Mouse (Mus musculus): ENCODE measurements around the gene Mmachc. TPM values are rescaled to one million over a fixed set of nuclear protein-coding genes. Genes with fewer than 3 reads are reported as not detected.

Gene Mmachc
- total and polyA plus RNA-seq, 3 experiments = 10.0 to 32.1 (median 15.4) TPM

DNA sequence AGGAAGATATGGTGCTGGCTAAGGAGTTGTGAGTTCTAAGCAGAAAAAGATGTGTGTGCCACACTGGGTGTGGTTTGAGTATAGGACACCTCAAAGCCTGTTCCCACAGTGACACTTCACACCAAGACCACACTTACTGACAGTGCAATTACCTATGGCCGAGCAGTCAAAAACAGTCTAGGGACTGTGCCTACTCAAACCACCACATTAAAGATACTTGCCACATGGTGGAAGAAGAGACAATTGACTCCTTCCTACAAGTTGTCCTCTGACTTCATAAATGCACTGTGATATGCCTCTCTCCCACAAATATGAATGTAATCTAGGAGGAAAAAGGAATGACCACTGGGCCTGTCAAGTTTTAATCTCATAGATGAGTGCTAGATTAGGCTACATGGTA lies 7.2 kb downstream of the Mmachc start:
- no peak overlapping the region for H3K4me2 ChIP-seq (ENCODE audit: insufficient read depth, low read depth, poor library complexity, severe bottlenecking)
- in situ Hi-C loops (cut with MboI; ENCODE audit: low pct_ligation_motif_present, low pct_unique_long_range_greater_than_20kb, low sequenced_read_pairs) (no loop called here), dilution Hi-C loops (cut with MboI; ENCODE audit: extremely low pct_ligation_motif_present, extremely low pct_unique_long_range_greater_than_20kb, low sequenced_read_pairs) (no loop called here)
- H3K36me3 ChIP-seq (replicated peaks in 1 of 2; ENCODE audit: control insufficient read depth in 1 of 2, insufficient read depth in 1 of 2, low read length in 1 of 2) = peaks cover 41 to 74% of the 10 kb centered on the region in 2 experiments
- TF ChIP-seq CHD2 (IDR thresholded peaks at IDR 0.05; ENCODE audit: low read length) (no peak), POLR2AphosphoS2 (IDR thresholded peaks at IDR 0.05; ENCODE audit: low read depth, low read length) (peak; percentile 76; the same call in 1 of the 2 replicates)
- no peak overlapping the region for H3K27ac ChIP-seq (ENCODE audit: insufficient read depth, low read depth)
- H3K4me3 ChIP-seq (replicated peaks in 1 of 3; ENCODE audit: low read depth in 2 of 3, low read length in 2 of 3, poor library complexity in 1 of 3) = no peak overlapping the region
- H3K27me3 ChIP-seq (replicated peaks) = no peaks in the 10 kb centered on the region
- DNase-seq (ENCODE audit: extremely low read depth) = no peak
- H3K79me2 ChIP-seq (replicated peaks; ENCODE audit: control insufficient read depth, extremely low read depth, insufficient read depth, poor library complexity, severe bottlenecking) = peaks cover 14% of the 10 kb centered on the region
- no peak overlapping the region for H3K9ac ChIP-seq (ENCODE audit: insufficient read depth, low read depth)
- H3K9me3 ChIP-seq (replicated peaks; ENCODE audit: low read length) = no peaks in the 10 kb centered on the region
- H3K4me1 ChIP-seq (ENCODE audit: control insufficient read depth in 1 of 2, insufficient read depth in 2 of 2) = peaks cover 0 to 2% of the 10 kb centered on the region in 2 experiments; a peak in 1 of 4 replicates

DNA sequence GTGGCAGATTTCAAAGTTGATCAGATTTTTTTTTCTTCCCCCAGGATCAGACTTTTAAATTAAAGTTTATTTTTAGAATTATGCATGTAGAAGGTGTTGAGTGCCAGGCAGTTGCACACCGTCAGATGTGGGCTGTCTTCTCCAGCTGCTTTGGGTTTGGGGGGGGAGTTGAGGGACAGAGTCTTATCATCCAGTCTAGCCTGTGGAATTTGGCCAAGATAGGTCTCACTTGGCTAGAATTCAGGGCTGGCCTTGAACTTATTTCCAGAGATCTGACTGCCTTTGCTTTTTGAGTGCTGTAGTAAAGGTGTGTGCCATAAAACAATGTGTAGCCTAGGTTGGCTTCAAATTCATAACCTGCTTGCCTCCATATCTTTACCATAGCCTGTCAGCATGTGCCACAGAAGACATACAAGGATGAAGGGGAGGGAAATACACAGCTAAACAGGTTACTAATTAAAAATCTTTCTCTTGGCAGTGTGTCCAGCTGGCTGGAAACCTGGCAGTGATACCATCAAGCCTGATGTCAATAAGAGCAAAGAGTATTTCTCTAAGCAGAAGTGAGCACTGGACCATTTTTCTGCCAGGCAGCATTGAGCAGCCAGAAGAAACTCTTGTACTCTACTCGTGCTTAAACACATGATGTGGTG lies 9.4 kb downstream of the Mmachc start:
- H3K27ac ChIP-seq (ENCODE audit: insufficient read depth, low read depth) = no peak overlapping the region
- H3K4me1 ChIP-seq (ENCODE audit: control insufficient read depth in 1 of 2, insufficient read depth in 2 of 2) = peaks cover 0 to 9% of the 10 kb centered on the region in 2 experiments; a peak in 2 of 4 replicates
- dilution Hi-C loops (cut with MboI; ENCODE audit: extremely low pct_ligation_motif_present, extremely low pct_unique_long_range_greater_than_20kb, low sequenced_read_pairs) = no loop called here
- no peaks in the 10 kb centered on the region for H3K27me3 ChIP-seq (replicated peaks)
- no peak overlapping the region for H3K4me3 ChIP-seq (replicated peaks in 1 of 3; ENCODE audit: low read depth in 2 of 3, low read length in 2 of 3, poor library complexity in 1 of 3)
- no peak for TF ChIP-seq USF2 (conservative IDR thresholded peaks at IDR 0.05; ENCODE audit: low read depth, low read length)
- in situ Hi-C loops (cut with MboI; ENCODE audit: low pct_ligation_motif_present, low pct_unique_long_range_greater_than_20kb, low sequenced_read_pairs) = no loop called here
- H3K4me2 ChIP-seq (ENCODE audit: insufficient read depth, low read depth, poor library complexity, severe bottlenecking) = no peak overlapping the region
- H3K79me2 ChIP-seq (replicated peaks; ENCODE audit: control insufficient read depth, extremely low read depth, insufficient read depth, poor library complexity, severe bottlenecking) = peaks cover 34% of the 10 kb centered on the region
- H3K36me3 ChIP-seq (replicated peaks in 1 of 2; ENCODE audit: control insufficient read depth in 1 of 2, insufficient read depth in 1 of 2, low read length in 1 of 2) = peaks cover 54 to 78% of the 10 kb centered on the region in 2 experiments
- no peaks in the 10 kb centered on the region for H3K9me3 ChIP-seq (replicated peaks; ENCODE audit: low read length)
- H3K9ac ChIP-seq (ENCODE audit: insufficient read depth, low read depth) = no peak overlapping the region
- no peak for DNase-seq (ENCODE audit: extremely low read depth)

DNA sequence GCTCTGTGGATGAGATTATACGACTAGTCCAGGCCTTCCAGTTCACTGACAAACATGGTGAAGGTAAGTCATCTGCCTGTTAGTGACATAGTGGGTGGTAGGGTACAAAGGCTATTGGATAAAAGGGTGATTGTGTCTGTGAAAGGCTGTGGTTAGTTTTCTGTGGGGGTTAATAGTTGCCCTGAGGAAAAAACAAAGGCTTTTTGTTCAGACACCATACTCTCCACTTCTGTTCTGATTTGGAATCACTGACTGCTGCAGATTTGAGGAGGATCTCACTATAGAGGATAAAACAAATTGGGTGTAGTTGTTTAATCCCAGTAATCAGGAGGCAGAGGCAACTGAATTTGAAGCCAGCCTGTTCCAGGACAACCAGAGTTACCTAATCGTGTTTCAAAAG lies 14.4 kb downstream of the Mmachc start:
- DNase-seq (ENCODE audit: extremely low read depth) = no peak
- in situ Hi-C loops (cut with MboI; ENCODE audit: low pct_ligation_motif_present, low pct_unique_long_range_greater_than_20kb, low sequenced_read_pairs) = no loop called here
- H3K9me3 ChIP-seq (replicated peaks; ENCODE audit: low read length) = no peaks in the 10 kb centered on the region
- TF ChIP-seq SMC3 (IDR thresholded peaks at IDR 0.05; ENCODE audit: low read depth, low read length) (no peak), RAD21 (IDR thresholded peaks at IDR 0.05; ENCODE audit: low read depth, low read length) (no peak)
- H3K4me3 ChIP-seq (replicated peaks in 1 of 3; ENCODE audit: low read depth in 2 of 3, low read length in 2 of 3, poor library complexity in 1 of 3) = no peak overlapping the region
- peaks cover 7 to 34% of the 10 kb centered on the region in 2 experiments; a peak in 3 of 4 replicates for H3K4me1 ChIP-seq (ENCODE audit: control insufficient read depth in 1 of 2, insufficient read depth in 2 of 2)
- H3K4me2 ChIP-seq (ENCODE audit: insufficient read depth, low read depth, poor library complexity, severe bottlenecking) = no peak overlapping the region
- no peak overlapping the region for H3K27ac ChIP-seq (ENCODE audit: insufficient read depth, low read depth)
- no peak overlapping the region for H3K9ac ChIP-seq (ENCODE audit: insufficient read depth, low read depth)
- H3K27me3 ChIP-seq (replicated peaks) = no peaks in the 10 kb centered on the region
- H3K79me2 ChIP-seq (replicated peaks; ENCODE audit: control insufficient read depth, extremely low read depth, insufficient read depth, poor library complexity, severe bottlenecking) = peaks cover 78% of the 10 kb centered on the region
- H3K36me3 ChIP-seq (replicated peaks in 1 of 2; ENCODE audit: control insufficient read depth in 1 of 2, insufficient read depth in 1 of 2, low read length in 1 of 2) = peaks cover 69 to 91% of the 10 kb centered on the region in 2 experiments
- dilution Hi-C loops (cut with MboI; ENCODE audit: extremely low pct_ligation_motif_present, extremely low pct_unique_long_range_greater_than_20kb, low sequenced_read_pairs) = no loop called here

DNA sequence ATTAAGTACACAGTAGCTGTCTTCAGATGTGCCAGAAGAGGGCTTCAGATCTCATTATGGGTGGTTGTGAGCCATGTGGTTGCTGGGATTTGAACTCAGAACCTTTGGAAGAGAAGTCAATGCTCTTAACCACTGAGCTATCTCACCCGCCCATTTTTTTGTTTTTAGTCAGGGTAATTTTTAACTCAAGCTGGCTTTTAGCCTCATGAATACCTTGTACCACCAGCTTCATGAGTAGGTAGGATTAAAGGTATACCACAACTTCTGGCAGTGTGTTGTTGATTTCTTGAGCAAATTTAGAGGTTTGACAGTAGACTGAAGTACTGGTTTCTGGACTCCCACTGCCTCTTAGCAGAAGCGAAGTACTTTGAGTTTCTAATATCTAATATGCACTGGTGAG lies 16.1 kb downstream of the Mmachc start:
- TF ChIP-seq USF1 (IDR thresholded peaks at IDR 0.05; ENCODE audit: low read depth, low read length) (no peak), MAX (IDR thresholded peaks at IDR 0.05; ENCODE audit: low read length) (no peak), KAT2A (IDR thresholded peaks at IDR 0.05; ENCODE audit: insufficient replicate concordance, low read length) (no peak), BHLHE40 (IDR thresholded peaks at IDR 0.05; ENCODE audit: low read depth, low read length) (no peak), JUND (conservative IDR thresholded peaks at IDR 0.05; ENCODE audit: low read depth, low read length) (no peak), GABPA (IDR thresholded peaks at IDR 0.05; ENCODE audit: insufficient replicate concordance, low read depth, low read length) (no peak), TBP (conservative IDR thresholded peaks at IDR 0.05; ENCODE audit: low read depth, low read length) (no peak), TCF12 (IDR thresholded peaks at IDR 0.05; ENCODE audit: low read depth, low read length) (no peak), ZKSCAN1 (IDR thresholded peaks at IDR 0.05; ENCODE audit: borderline replicate concordance, low read depth, low read length) (no peak)
- H3K9me3 ChIP-seq (replicated peaks; ENCODE audit: low read length) = no peaks in the 10 kb centered on the region
- H3K36me3 ChIP-seq (replicated peaks in 1 of 2; ENCODE audit: control insufficient read depth in 1 of 2, insufficient read depth in 1 of 2, low read length in 1 of 2) = peaks cover 61 to 86% of the 10 kb centered on the region in 2 experiments
- no peak overlapping the region for H3K4me3 ChIP-seq (replicated peaks in 1 of 3; ENCODE audit: low read depth in 2 of 3, low read length in 2 of 3, poor library complexity in 1 of 3)
- H3K9ac ChIP-seq (ENCODE audit: insufficient read depth, low read depth) = no peak overlapping the region
- no peak overlapping the region for H3K27ac ChIP-seq (ENCODE audit: insufficient read depth, low read depth)
- H3K79me2 ChIP-seq (replicated peaks; ENCODE audit: control insufficient read depth, extremely low read depth, insufficient read depth, poor library complexity, severe bottlenecking) = peaks cover 87% of the 10 kb centered on the region
- no peak for DNase-seq (ENCODE audit: extremely low read depth)
- H3K4me2 ChIP-seq (ENCODE audit: insufficient read depth, low read depth, poor library complexity, severe bottlenecking) = no peak overlapping the region
- dilution Hi-C loops (cut with MboI; ENCODE audit: extremely low pct_ligation_motif_present, extremely low pct_unique_long_range_greater_than_20kb, low sequenced_read_pairs) = no loop called here
- peaks cover 7 to 45% of the 10 kb centered on the region in 2 experiments; a peak in 3 of 4 replicates for H3K4me1 ChIP-seq (ENCODE audit: control insufficient read depth in 1 of 2, insufficient read depth in 2 of 2)
- in situ Hi-C loops (cut with MboI; ENCODE audit: low pct_ligation_motif_present, low pct_unique_long_range_greater_than_20kb, low sequenced_read_pairs) = no loop called here
- H3K27me3 ChIP-seq (replicated peaks) = no peaks in the 10 kb centered on the region

Data from CH12.LX (cell line).